Mouse (Mus musculus) right cerebral cortex, postnatal 10 days (tissue): ENCODE measurements around the gene Herc2.
"Not testable (repeated sequence)": the region's sequence is repeated elsewhere in the genome, so short reads cannot be mapped to it uniquely, and the experiment has no call there.

Experiments
- DNase-seq, 2 experiments: peaks; one replicate each; pipeline ENCODE4 v3.0.0; 2021; ENCODE audit warnings: low spot score in 2 of 2

Herc2 gene

DNA sequence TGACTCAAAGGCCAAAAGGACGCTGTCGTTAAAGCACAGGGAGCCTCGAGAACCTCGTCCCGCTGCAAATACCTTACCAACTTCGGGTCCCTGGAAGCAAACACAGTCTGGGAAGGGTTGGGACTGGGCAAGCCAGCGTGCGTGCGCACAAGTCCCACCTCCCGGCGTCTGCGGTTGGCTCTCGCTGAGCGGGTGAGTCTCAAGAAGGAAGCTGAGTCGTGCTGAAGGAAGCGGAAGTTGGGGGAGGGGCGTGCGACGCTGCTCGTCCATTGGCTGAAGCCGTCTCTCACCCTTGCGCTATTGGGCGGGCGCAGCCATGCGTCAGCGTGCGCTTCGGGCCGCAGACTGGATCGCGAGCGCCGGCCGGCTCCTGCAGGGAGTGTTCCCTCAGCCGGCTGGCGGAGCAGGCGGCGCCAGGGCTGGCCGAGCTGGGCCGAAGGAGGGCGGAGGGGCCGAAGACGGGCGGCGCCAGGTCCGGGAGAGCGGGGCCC is at the start of gene Herc2:
Gene Herc2 (plus strand): TSS at position 366 of the 491 bp plus-strand sequence.
- DNase-seq, result peak; percentile 100

DNA sequence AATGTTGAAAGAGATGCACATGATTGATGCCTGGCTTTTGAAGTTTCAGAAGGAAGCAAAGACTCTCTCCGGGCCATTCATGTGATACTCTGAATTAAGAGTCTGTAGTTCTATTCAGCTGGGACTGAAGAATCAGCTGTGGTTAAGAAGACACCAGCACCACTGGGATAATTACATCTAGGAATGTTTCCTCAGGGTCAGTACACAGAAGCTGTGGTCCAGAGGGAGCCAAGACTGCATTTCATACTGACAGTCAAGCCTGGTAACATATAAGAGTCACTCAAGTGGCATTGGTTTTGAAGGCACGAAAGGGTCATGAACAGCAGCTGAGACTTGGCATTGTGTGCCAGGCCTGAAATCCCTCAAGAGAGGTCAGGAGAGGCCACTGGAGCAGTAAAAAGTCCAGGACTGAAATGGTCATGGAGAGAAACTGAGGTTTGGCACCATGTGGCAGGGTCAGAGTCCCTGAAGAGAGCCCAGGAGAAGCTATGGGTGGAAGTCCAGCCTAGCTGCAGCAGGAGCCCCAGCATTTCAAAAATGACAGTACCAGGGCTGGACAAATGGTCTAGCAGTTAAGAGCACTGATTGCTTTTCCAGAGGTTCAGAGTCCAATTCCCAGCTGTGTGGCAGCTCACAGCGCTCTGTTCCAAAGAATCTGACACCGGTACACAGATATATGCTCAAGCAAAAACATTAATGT is 39.5 kb upstream of the Herc2 start:
- DNase-seq, result peak in 1 of 2 experiments; percentile 18

- DNase-seq, result peak in 1 of 2 experiments; percentile 26
Observed at GRCm38 (mm10) chr7:56011018-56011333, 39.0 kb upstream of the Herc2 start.

GRCm38 (mm10) chr7:56013261-56014001 is 36.6 kb upstream of the Herc2 start:
- no peak for DNase-seq

GRCm38 (mm10) chr7:56014002-56014702 is 35.8 kb upstream of the Herc2 start:
- DNase-seq, result not testable (repeated sequence)

DNA sequence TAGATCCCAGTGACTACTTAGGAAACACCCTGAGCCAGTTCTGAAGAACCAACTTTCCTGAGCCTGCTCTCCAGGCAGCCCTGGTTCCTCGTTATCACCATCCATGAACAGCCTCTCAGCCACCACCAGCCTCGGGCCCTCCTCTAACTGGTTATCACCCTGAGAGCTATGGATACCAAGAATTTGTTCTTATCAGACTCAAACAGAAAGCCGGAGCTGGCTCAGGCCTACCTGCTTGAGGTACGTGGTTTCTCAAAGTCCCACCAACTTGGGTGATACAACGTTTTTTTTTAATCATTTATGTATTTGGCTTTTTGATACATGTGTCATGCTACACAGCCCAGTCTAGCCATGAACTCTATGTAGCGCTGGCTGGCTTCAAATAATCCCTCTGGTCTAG is 34.8 kb upstream of the Herc2 start:
- no peak for DNase-seq

DNA sequence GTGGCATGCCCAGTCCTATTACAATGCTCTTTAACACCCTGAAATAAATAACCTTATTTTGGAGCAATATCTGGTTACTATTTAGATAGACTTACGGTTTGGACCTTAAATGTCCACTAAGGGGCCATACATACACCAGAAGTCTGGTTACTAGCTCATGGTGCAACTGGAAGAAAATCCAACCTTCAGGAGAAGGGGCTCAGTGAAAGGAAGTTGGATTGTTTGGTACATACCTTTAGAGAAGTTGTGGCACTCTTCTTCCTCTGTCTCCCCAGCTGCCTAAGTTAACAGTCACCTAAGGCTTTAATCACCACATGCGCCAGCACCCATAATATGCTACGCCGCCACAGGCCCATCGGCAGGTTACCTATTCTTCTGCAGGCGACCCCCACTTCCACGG is 34.2 kb upstream of the Herc2 start:
- DNase-seq, result no peak

GRCm38 (mm10) chr7:56017761-56018160 is 32.2 kb upstream of the Herc2 start:
- no peak for DNase-seq

- DNase-seq, result no peak
Observed at GRCm38 (mm10) chr7:56018446-56018971, 31.5 kb upstream of the Herc2 start.

DNA sequence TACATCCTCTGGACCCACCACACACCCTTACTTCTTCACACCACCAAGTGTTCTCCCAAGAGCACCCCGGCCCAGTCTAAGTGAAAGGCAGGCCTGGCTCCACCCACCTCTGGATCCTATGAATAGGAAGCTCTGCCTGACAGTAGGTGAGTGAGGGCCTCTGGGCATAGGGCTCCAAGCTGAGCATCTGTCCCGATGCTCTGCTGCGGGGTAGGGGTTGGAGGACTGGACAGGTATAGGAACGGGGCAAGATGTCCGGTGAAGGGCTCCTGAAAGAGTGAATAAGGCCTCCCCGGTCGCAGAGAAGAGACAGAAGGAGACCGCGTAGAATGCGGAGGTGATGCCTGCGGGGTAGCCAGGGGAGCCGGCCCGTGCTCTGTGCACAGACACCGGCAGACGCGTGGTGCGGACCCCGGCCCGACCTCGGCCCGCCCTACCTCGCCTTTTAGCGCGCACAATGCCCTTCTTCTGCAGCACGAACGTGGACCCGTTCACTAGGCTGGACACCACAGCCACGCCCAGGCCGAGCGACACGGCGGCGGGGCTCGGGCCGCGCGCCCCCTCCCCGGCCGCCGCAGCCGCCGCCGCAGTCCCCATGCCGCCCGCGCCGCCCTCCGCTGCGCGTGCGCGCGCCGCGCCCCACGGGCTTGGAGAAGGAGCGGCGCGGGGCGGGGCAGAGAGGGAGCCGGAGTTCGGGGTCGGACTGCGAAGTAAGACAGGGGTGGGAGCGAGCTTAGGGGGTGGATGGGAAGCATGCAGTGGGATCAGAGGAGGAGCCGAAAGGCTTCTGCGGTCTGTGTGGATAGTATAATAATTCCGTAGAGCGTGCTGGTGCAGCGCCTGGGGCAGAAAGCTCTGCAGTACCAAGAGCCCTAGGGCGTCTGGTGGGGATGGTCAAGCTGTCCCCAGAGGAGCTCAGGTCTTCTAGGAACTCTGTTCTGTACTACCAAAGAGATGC is 30.7 kb upstream of the Herc2 start:
- peak; percentile 71 to 81 for DNase-seq

- no peak for DNase-seq
Observed at GRCm38 (mm10) chr7:56019930-56020253, 30.1 kb upstream of the Herc2 start, which contains the start of gene Nipa1. Gene Nipa1 (minus strand): TSS chr7:56019954.

GRCm38 (mm10) chr7:56023586-56023985 is 26.4 kb upstream of the Herc2 start:
- DNase-seq, result no peak

DNA sequence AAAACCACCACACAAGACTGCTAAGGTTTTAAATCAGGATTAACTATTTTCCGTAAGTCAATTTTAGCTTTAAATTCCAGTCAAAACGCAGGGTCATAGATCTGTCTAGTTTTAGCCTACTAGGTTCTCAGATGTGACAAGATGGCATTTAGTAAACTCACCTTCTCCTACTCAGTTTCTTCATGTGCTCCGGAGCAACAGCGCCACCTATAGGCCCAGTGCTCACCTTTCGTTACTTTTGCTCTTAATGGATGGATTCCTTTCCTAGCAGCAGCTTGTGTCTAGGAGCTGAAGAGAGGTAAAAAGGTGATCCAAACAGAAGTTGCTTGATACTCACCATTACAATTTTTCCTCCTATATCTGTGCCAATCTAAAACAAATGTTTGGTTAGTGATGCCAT is 7.6 kb upstream of the Herc2 start:
- DNase-seq, result peak; percentile 70 to 85

DNA sequence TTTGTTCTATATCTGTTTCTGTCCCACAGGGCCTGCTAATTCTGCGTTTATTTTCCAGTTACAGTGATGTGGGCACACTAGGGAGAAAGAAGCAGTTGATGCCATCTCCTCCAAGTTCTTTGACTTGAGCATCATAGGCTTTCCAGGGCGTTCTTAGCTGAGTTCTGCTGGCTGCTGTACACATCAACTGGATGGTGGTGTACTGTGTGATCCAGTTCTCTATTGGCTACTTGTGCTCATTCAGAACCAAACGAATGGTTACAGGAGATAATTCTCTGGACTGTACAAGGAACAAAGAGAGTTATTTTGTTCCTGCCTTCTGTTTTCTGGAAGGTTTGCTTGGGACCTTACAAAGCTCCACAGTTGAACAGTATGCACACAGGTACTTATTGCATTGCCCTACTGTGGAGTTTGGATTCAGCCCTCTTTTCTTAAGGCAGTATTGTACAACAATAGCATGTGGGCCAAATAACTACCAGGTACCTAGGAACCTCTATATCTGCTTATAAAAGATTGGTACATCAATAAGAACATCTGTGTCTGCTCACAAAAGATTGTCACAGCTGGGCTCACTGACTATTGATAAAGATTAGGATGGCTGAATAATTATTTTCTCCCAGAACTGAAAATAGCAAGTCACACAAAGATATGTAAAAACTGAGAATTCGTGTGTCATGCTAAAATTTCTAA is 6.3 kb upstream of the Herc2 start:
- no peak for DNase-seq

DNA sequence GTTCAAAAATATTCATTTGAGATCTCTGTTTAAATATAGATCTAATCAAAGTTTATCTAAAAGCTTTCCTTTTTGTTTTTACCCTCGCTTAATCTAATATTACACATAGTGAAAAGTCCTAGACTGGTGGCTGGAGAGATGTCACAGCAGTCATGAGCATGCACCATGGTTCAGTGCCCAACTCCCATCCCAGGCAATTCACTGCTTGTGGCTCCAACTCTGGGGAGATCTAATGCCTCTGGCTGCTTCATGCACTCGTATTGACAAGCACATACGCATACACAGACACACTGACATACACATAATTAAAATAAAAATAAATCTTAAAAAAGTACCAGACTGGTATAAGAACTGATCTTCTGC is 5.7 kb upstream of the Herc2 start:
- no peak for DNase-seq

DNA sequence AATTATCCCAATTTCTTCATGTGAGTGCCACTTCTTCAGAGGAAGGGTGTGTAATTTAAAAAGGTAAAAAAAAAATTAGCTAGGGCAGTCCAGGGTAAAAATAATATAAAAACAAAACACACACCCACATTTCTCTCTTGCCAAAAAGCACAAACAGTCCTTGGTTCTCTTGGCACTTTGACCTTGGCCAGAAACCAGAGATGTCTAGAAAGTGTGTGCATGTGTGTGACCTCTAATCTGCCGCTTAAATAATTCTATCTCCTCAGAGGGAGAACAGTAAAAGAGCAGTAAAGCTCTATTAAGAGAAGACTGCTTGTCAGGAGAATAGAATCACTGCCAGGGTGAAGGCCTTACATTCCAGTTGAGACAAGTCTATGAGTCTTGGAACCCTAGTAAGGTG is 2.8 kb upstream of the Herc2 start:
- no peak for DNase-seq

DNA sequence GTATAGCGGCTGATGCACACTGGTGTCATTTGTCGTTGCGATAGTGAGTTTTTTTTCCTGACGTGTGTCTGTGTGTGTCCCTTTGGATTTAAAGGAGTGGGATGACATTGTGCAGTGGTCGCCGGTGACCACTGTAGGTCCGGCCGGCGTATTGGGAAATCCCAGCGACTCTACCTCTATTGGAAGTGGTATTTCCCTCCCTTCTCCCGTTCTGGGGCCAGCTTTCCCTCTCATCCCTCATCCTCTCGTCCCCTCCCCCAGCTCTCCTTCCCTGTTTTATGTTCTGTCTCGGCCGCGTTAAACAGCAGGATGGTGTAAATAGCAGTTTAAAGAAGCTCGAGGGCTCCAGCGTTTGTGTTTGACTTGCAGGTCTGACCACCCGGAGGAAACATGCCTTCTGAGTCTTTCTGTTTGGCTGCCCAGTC is 503 bp downstream of the Herc2 start:
- peak; percentile 46 to 49 for DNase-seq

DNA sequence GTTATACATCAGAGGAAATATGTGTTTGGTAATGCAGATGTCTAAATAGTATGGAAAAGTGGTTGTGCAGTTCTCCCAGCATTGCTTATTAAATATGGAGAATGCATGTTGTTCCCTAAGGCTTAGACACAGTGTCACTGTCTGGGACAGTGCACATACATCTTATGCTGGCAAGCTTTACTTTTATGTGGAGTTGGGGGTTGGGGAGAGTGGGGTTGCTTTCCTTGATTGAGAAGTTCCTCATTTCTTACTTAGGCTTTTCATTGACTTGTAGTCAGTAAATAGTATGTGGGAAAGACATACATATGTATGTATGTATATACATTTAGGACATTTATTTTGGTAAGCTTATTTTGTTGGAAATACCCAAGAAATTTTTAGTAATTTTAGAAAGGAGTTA is 3.0 kb downstream of the Herc2 start:
- no peak for DNase-seq

DNA sequence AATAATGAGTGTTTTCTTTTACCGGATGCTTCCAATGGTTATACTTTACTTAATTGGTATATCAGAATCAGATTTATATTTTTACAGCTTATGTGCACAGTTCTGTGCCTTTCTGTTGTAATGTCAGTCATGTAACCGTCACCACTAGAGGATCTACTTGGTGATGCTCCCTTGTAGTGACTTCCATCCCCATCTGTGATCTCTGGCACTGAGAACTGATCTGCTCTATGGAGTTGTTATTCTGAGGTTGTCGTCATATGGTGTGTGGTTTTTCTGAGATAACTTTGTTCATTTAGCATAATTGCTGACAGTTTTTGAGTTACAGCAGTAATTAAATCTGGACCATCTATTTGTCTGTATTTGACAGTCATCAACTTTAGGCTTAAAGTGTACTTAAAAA is 5.3 kb downstream of the Herc2 start:
- DNase-seq, result no peak

- DNase-seq, result no peak
Observed at GRCm38 (mm10) chr7:56064876-56065275, 14.9 kb downstream of the Herc2 start.

GRCm38 (mm10) chr7:56066136-56066535 is 16.1 kb downstream of the Herc2 start:
- no peak for DNase-seq
